Mouse (Mus musculus) cerebellum, adult 9-11 months (tissue): ENCODE results near the gene Mei1.

Experiments used
- DNase-seq: peaks from one replicate; pipeline ENCODE4 v3.0.0; 2022

The Mei1 gene

GRCm38 (mm10) chr15:82069898-82070297 lies at the start of gene Mei1:
Gene Mei1, plus strand, starts transcription at chr15:82069996.
- no peak for DNase-seq

- DNase-seq, result no peak
Observed at GRCm38 (mm10) chr15:82022535-82023088, 47.2 kb upstream of the Mei1 start.

- DNase-seq, result no peak
Observed at GRCm38 (mm10) chr15:82023965-82024635, 45.7 kb upstream of the Mei1 start.

- no peak for DNase-seq
Observed at GRCm38 (mm10) chr15:82027276-82027675, 42.5 kb upstream of the Mei1 start.

- no peak for DNase-seq
Observed at GRCm38 (mm10) chr15:82027726-82028125, 42.1 kb upstream of the Mei1 start.

- DNase-seq, result no peak
Observed at GRCm38 (mm10) chr15:82032386-82032785, 37.4 kb upstream of the Mei1 start.

GRCm38 (mm10) chr15:82033762-82034161 lies 36.0 kb upstream of the Mei1 start, which contains the start of gene Desi1:
Gene Desi1, minus strand, starts transcription at chr15:82033862.
- no peak for DNase-seq

GRCm38 (mm10) chr15:82035904-82036689 lies 33.7 kb upstream of the Mei1 start:
- DNase-seq, result no peak

- no peak for DNase-seq
Observed at GRCm38 (mm10) chr15:82040650-82041049, 29.1 kb upstream of the Mei1 start.

- DNase-seq, result no peak
Observed at GRCm38 (mm10) chr15:82044166-82044784, 25.5 kb upstream of the Mei1 start.

GRCm38 (mm10) chr15:82046246-82046891 lies 23.4 kb upstream of the Mei1 start:
- peak; percentile 33 for DNase-seq

GRCm38 (mm10) chr15:82047080-82047883 lies 22.5 kb upstream of the Mei1 start, which contains the start of gene Snu13:
Gene Snu13, minus strand, starts transcription at chr15:82047598.
- DNase-seq, result peak; percentile 91

GRCm38 (mm10) chr15:82052544-82052943 lies 17.3 kb upstream of the Mei1 start:
- DNase-seq, result no peak

- DNase-seq, result no peak
Observed at GRCm38 (mm10) chr15:82058719-82059201, 11.0 kb upstream of the Mei1 start, which contains the start of gene 4930407I10Rik. Gene 4930407I10Rik, plus strand, starts transcription at chr15:82059151.

- no peak for DNase-seq
Observed at GRCm38 (mm10) chr15:82063909-82064308, 5.9 kb upstream of the Mei1 start.

- DNase-seq, result peak; percentile 71
Observed at GRCm38 (mm10) chr15:82065511-82065910, 4.3 kb upstream of the Mei1 start.

- DNase-seq, result no peak
Observed at GRCm38 (mm10) chr15:82071816-82072469, 2.1 kb downstream of the Mei1 start.

GRCm38 (mm10) chr15:82073490-82073889 lies 3.7 kb downstream of the Mei1 start:
- no peak for DNase-seq

- no peak for DNase-seq
Observed at GRCm38 (mm10) chr15:82079883-82080282, 10.1 kb downstream of the Mei1 start.

- peak; percentile 88 for DNase-seq
Observed at GRCm38 (mm10) chr15:82081161-82081560, 11.4 kb downstream of the Mei1 start.

GRCm38 (mm10) chr15:82085606-82086005 lies 15.8 kb downstream of the Mei1 start:
- no peak for DNase-seq
